Mouse (Mus musculus) olfactory bulb, adult 2 months (tissue): ENCODE results near the gene Sdk2.

ENCODE experiments used
- CTCF ChIP-seq: fragments of 200-500 bp; IDR thresholded peaks from 2 replicates; pipeline ENCODE4 v1.5.1; 2012; ENCODE audit warnings: low read depth, mild to moderate bottlenecking, low read length, moderate library complexity; ENCODE audit not compliant: insufficient read depth
- POLR2A ChIP-seq: fragments of 200-500 bp; IDR thresholded peaks from 2 replicates; pipeline ENCODE4 v1.6.1; 2012; ENCODE audit warnings: mild to moderate bottlenecking, low read depth, low read length, moderate library complexity; ENCODE audit not compliant: insufficient read depth

DNA sequence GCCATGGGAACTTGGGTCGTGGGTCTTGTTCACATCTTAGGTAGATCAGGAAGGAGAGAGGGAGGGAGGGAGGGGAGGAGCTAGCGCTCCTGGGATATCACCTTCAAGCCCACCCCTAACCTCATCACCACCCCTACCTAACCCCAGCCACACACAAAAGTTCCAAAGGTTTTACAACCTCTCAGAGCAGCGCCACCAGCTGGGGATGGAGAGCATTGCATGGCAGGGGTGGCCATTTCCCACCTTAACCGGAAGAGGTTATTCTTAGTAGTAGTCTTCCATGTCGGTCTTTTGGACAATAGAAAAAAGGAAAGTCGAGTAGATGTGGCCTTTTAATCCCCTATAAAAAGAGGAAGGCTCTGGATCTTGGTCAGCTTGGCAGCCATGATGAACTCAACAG lies 4.0 kb upstream of the Sdk2 start:
- TF ChIP-seq CTCF = no peak
- no peak for TF ChIP-seq POLR2A
